Mouse (Mus musculus) megakaryocyte progenitor cell, adult 5-6 weeks (primary cell): Measurements from ENCODE around the gene Rrp15. TPM values are rescaled to one million over a fixed set of nuclear protein-coding genes. Genes with fewer than 3 reads are reported as not detected.

Source experiments
- ATAC-seq: replicated peaks from 2 replicates; pipeline ENCODE4 v1.8.0; 2016; ENCODE audit warnings: mild to moderate bottlenecking, moderate TSS enrichment, inconsistent platforms; ENCODE audit not compliant: poor library complexity
- total RNA-seq, 2 experiments: library from RNA; stranded (forward) in 1 of 2; stranded (reverse) in 1 of 2; fragments of 157-497, 149-512 nt in 1 of 2; fragments of 200-1000 nt in 1 of 2; gene quantifications; 2 replicates each; pipeline versions ENCODE4 v1.2.3 to v1.2.4; 2015 to 2017

The Rrp15 gene
- total RNA-seq, 2 experiments from 2014 or later = 57.6 to 125 TPM

DNA sequence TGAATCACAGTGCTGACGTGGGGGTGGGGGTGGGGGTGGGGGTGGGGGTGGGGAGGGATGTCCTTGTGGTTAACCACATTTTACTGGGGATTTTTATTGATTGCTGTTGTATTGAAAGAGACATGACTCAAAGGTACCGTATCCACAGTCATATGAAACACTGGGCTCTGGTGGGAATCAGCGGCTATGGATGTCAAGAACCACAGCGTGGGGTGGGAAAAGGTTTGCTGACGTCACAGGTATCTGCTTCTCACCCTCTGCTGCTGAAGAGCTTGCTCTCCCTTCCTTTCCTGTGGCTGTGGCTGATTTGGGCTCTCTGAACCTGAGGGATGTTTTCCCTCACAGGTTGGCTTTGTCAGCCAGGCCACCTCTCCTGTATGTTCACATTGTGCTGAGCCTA lies 73.0 kb downstream of the Rrp15 start:
- ATAC-seq = no peak

DNA sequence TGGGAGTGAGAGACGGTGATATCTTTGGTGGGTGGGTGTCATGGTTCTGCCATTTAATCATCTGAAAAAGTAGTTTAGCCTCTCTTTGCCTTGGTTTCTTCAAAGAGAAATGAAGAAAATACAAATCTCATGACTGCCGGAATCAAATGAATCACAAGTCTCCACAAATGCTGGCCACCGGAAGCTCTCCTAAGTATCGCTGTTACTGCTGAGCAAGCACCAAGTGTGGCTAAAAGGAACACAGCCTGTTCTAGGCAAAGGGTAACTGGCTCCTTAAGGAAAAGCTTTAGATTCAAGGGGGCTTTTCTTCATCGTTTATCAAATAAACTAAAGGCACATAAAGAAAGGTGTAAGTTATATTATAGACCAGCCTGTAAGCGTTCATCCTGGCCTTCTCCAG lies 73.9 kb downstream of the Rrp15 start:
- ATAC-seq = no peak

DNA sequence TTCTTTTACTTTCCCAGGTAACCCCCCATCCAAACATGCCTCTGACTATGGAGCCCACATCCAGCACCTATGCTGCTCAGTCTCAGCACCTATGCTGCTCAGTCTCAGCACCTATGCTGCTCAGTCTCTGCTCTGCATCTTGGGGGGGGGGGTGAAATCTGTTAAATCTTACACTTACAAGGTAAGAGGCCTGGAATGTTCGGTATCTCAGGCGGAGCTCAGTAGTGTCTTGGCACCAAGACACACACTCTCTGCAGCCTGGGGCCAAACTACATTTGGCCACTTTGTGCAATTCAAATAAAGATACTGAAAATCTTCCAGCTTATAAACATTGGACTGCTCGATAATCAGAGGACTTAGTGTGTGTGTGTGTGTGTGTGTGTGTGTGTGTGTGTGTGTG lies 74.5 kb downstream of the Rrp15 start:
- no peak for ATAC-seq

DNA sequence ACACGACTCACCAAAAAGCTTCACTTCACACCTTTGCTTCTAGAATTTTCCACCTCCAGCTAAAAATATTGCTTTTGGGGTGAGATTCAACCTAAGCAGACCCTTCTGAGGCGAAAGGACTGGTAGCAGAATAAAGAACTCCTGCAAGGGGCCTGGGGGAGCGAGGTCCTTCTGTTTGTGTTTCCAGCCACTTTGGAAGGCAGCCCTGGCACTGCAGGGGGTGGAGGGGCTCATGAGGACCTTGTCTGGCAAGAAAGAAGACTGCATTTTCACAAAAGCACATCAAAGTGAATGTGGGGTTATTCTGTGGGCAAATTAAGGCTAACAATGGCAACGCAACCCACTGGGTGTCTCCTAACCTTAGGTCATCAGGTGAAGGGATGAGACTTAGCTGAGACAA lies 76.0 kb downstream of the Rrp15 start:
- no peak for ATAC-seq

Other genes starting within 250 kb of the Rrp15 start
- gene Tgfb2, start 43.4 kb downstream of the Rrp15 start, total RNA-seq (2015) = 0.05 and 0.12 TPM in 2 replicates
- 0.44 TPM in 1 of 2 replicates, not detected in the other for gene Tgfb2, start 43.4 kb downstream of the Rrp15 start, total RNA-seq (2017)
- not detected in 2 replicates for gene D1Pas1, start 218.1 kb upstream of the Rrp15 start, total RNA-seq (2015)
- gene D1Pas1, start 218.1 kb upstream of the Rrp15 start, total RNA-seq (2017) = not detected in 2 replicates